Mouse (Mus musculus) stomach, postnatal 0 days (tissue): Measurements from ENCODE around the gene Mrps2. TPM values are rescaled to one million over a fixed set of nuclear protein-coding genes. Genes with fewer than 3 reads are reported as not detected.

Experiments
- ATAC-seq: fragments of 200-750 bp; cut with Nextera tagmentation; 2 replicates; pipeline ENCODE4 v1.8.0; 2017; ENCODE audit not compliant: low FRiP score, low TSS enrichment
- DNase-seq: peaks from one replicate; pipeline ENCODE4 v3.0.0-alpha.2; 2016; ENCODE audit warnings: low spot score
- H3K27ac ChIP-seq: fragments of 300-500 bp; sonication (generic); replicated peaks from 2 replicates; pipeline ENCODE4 v1.5.1; 2014; ENCODE audit warnings: mild to moderate bottlenecking, control low read depth
- H3K27me3 ChIP-seq: fragments of 300-500 bp; sonication (generic); 2 replicates; pipeline ENCODE4 v1.6.1; 2014; ENCODE audit warnings: low read length; ENCODE audit not compliant: control insufficient read depth, insufficient read depth
- H3K36me3 ChIP-seq: fragments of 300-500 bp; sonication (generic); 2 replicates; pipeline ENCODE4 v1.6.1; 2014; ENCODE audit warnings: low read length, mixed read lengths; ENCODE audit not compliant: control insufficient read depth, insufficient read depth
- H3K4me1 ChIP-seq: fragments of 300-500 bp; sonication (generic); replicated peaks from 2 replicates; pipeline ENCODE4 v1.6.1; 2014; ENCODE audit warnings: antibody characterized with exemption; ENCODE audit not compliant: control insufficient read depth, insufficient read depth
- H3K4me2 ChIP-seq: fragments of 300-500 bp; sonication (generic); replicated peaks from 2 replicates; pipeline ENCODE4 v1.6.1; 2014; ENCODE audit warnings: low read depth, mild to moderate bottlenecking, control low read depth, moderate library complexity
- H3K4me3 ChIP-seq: fragments of 300-500 bp; sonication (generic); 2 replicates; pipeline ENCODE4 v1.5.1; 2014; ENCODE audit warnings: low read depth, low read length, control low read depth
- H3K9ac ChIP-seq: fragments of 300-500 bp; sonication (generic); 2 replicates; pipeline ENCODE4 v1.6.1; 2014; ENCODE audit warnings: mild to moderate bottlenecking, low read length, control low read depth, mixed read lengths
- H3K9me3 ChIP-seq: fragments of 300-500 bp; sonication (generic); 2 replicates; pipeline ENCODE4 v1.6.1; 2016; ENCODE audit warnings: low read length; ENCODE audit not compliant: control insufficient read depth
- CTCF ChIP-seq: IDR thresholded peaks from 2 replicates; pipeline ENCODE4 v1.5.1; 2016; ENCODE audit warnings: antibody characterized with exemption, low read depth, mild to moderate bottlenecking, moderate library complexity
- EP300 ChIP-seq: optimal IDR thresholded peaks from 2 replicates; pipeline ENCODE3; 2016; ENCODE audit warnings: antibody characterized with exemption
- WGBS: fragments of 180-500 bp; shearing (Covaris S2); extraction: QIAGEN DNeasy Blood & Tissue Kit; methylation state at CpG from one replicate; pipeline ENCODE4 v1.1.7; 2014; 5-methylcytosine and 5-hydroxymethylcytosine counted together
- polyA plus RNA-seq: library from polyadenylated mRNA; unstranded; fragments of >200 nt; fragmentation: Nextera tagmentation; extraction: Ambion mirVana; gene quantifications from 2 replicates; pipeline ENCODE4 v1.2.1, GENCODE M21; 2015

Gene Mrps2
- polyA plus RNA-seq, 1 experiment from 2014 or later: 25.3 TPM

DNA sequence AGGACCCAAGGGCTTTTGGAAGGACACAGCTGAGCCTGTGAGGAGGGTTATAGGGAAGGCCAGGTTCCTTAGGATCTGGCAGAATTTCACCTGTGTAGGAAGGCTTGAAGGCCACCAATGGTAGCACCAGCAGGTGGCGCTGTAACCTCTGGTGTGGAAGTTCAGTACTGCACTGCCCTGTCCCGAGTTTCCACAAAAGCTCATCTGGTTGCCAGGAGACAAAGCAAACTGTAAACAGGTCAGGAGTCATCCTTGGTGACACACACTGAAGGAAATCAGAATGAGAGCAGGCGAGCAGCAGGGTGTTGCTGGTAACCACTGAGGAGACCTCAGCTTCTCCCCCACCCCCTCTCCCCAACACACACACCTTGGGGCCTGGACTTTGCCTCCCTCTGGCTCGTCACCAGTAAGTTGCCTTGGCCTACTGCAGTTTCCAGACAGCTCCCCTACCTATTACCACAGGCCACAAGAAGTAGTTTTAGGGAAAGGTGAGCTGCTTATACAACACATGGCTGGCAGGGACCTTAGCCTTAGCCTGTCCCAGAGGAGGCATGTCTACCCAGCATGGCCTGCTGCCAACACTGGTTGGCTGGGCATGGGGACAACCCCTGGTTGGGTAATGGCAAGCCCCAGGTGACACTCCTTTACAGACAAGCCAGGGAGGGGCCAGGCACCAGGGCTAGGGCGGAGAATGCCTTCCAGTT is 49.5 kb downstream of the Mrps2 start:
- ATAC-seq (peak; percentile 86), DNase-seq (peak; percentile 94)
- TF ChIP-seq EP300 (no peak), CTCF (peak; percentile 97)
- Histone ChIP-seq H3K4me3 (no peak overlapping the region), H3K27ac (peak overlapping the region; percentile 87), H3K9ac (no peak overlapping the region), H3K36me3 (no peaks in the 10 kb centered on the region), H3K4me2 (no peak overlapping the region), H3K4me1 (peaks cover 8% of the 10 kb centered on the region), H3K9me3 (no peaks in the 10 kb centered on the region), H3K27me3 (no peaks in the 10 kb centered on the region)
- 30% methylated on average over 5 of the region's 5 CpGs for WGBS

DNA sequence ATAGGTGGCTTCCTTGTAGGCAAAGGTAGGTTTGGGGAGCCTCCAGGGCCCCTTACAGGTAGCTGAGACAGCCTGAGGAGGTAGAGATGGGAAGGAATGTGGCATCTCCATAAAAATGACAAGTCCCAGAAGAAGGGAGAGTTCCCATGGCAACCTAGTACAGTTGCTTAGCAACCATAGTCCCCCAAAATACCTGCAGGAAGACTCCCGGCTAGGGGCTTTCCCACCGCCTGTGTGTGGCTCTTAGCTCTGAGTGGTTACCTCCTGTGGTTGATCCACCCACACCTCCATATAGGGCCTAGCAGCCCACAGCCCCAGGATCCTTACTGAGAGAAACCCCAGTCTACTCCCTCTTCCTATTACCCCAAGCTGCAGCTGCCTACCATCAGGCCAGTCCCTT is 50.4 kb downstream of the Mrps2 start:
- no peak overlapping the region for H3K9ac ChIP-seq
- WGBS: 40% methylated on average over 2 of the region's 2 CpGs
- H3K4me2 ChIP-seq: no peak overlapping the region
- no peak for DNase-seq
- no peaks in the 10 kb centered on the region for H3K9me3 ChIP-seq
- no peaks in the 10 kb centered on the region for H3K36me3 ChIP-seq
- H3K27me3 ChIP-seq: no peaks in the 10 kb centered on the region
- TF ChIP-seq CTCF: no peak
- TF ChIP-seq EP300: no peak
- peak overlapping the region; percentile 87 for H3K27ac ChIP-seq
- H3K4me3 ChIP-seq: no peak overlapping the region
- no peak for ATAC-seq
- H3K4me1 ChIP-seq: peaks cover 10% of the 10 kb centered on the region

GRCm38 (mm10) chr2:28520581-28520980 is 52.7 kb downstream of the Mrps2 start:
- ATAC-seq (no peak), DNase-seq (no peak)
- no peak overlapping the region for H3K4me2 ChIP-seq
- no peak overlapping the region for H3K9ac ChIP-seq
- no peak for TF ChIP-seq CTCF
- no peak for TF ChIP-seq EP300
- whole genome bisulfite sequencing: 93% methylated on average over 5 of the region's 5 CpGs
- H3K9me3 ChIP-seq: no peaks in the 10 kb centered on the region
- H3K4me3 ChIP-seq: no peak overlapping the region
- no peak overlapping the region for H3K27ac ChIP-seq
- no peaks in the 10 kb centered on the region for H3K36me3 ChIP-seq
- H3K27me3 ChIP-seq: no peaks in the 10 kb centered on the region
- H3K4me1 ChIP-seq: peaks cover 18% of the 10 kb centered on the region

Other genes with a start within 250 kb of the Mrps2 start
- 1.1 TPM in 2 replicates for gene Ppp1r26, start 21.3 kb upstream of the Mrps2 start, polyA plus RNA-seq
- gene 1700007K13Rik, start 1.7 kb upstream of the Mrps2 start, polyA plus RNA-seq: 0.63 and 1.2 TPM in 2 replicates
- gene Gbgt1, start 28.8 kb downstream of the Mrps2 start, polyA plus RNA-seq: 1.2 and 1.3 TPM in 2 replicates
- gene Gm10134, start 38.0 kb downstream of the Mrps2 start, polyA plus RNA-seq: 5.5 and 6.2 TPM in 2 replicates
- gene Ralgds, start 45.1 kb downstream of the Mrps2 start, polyA plus RNA-seq: 23.9 and 26.8 TPM in 2 replicates
- 2.0 and 3.3 TPM in 2 replicates for gene Cel, start 95.3 kb downstream of the Mrps2 start, polyA plus RNA-seq
- 13.1 and 14.0 TPM in 2 replicates for gene Gtf3c5, start 115.7 kb downstream of the Mrps2 start, polyA plus RNA-seq
- 0.07 and 0.40 TPM in 2 replicates for gene Gfi1b, start 153.9 kb downstream of the Mrps2 start, polyA plus RNA-seq
- gene Tsc1, start 173.2 kb downstream of the Mrps2 start, polyA plus RNA-seq: 4.9 and 5.1 TPM in 2 replicates
- 0.57 and 0.69 TPM in 2 replicates for gene Spaca9, start 231.7 kb downstream of the Mrps2 start, polyA plus RNA-seq
- 0.29 and 0.40 TPM in 2 replicates for gene Ak8, start 232.1 kb downstream of the Mrps2 start, polyA plus RNA-seq